Mouse (Mus musculus) megakaryocyte-erythroid progenitor cell, adult 5-6 weeks (primary cell): ENCODE data around the gene Insl6. TPM values are rescaled to one million over a fixed set of nuclear protein-coding genes. Genes with fewer than 3 reads are reported as not detected.

ENCODE experiments used
- ATAC-seq: replicated peaks from 2 replicates; pipeline ENCODE4 v1.8.0; 2016; ENCODE audit warnings: mild to moderate bottlenecking, inconsistent platforms; ENCODE audit not compliant: severe bottlenecking, poor library complexity, low FRiP score, low TSS enrichment
- total RNA-seq, 2 experiments: library from RNA; stranded (forward) in 1 of 2; stranded (reverse) in 1 of 2; fragments of 200-1000, 215-1000 nt in 1 of 2; fragments of >200 nt in 1 of 2; fragmentation: Nextera tagmentation in 1 of 2; gene quantifications; 2 replicates each; pipeline ENCODE4 v1.2.3; 2014 to 2017

Insl6 gene
- total RNA-seq, 2 experiments from 2014 or later = 1.9 TPM; not detected in 1

DNA sequence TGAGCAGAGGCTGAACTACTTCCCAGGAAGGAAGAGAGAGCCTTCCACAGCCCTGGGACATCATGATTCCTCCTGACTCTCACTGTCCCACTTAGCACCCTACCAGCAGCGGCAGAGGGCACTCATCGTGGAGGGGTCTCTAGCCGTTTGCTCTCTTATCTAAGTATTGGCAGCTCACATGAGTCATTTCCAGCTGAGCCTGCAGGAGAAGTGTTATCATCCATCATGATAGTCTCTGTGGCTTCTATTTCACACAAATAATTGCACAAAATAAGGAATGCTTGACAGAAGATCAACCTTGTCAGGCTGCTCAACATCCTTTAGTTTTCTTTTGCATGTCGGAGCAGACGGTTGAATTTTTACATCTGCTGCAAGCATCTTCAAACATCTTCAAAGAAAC is 35.1 kb upstream of the Insl6 start:
- ATAC-seq = no peak

DNA sequence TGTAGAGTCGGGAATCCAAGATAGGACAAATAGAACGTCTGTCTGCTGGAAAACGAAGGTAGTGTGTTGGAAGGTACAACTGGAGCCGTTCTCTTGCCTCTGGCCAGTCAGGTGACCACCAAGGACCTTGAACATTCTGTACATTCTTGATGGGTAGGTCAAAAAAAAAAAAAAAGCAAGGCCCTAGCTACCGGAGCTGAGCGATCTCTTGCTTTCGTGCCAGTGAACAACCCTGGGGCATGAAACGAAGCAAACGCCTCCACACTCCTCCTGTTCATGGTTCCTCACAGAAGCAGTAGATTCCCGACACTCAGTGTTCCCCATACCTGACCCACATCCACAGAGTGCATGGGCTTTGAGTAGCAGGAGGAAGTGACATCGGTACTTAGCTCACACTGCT is 31.1 kb upstream of the Insl6 start:
- ATAC-seq = no peak

DNA sequence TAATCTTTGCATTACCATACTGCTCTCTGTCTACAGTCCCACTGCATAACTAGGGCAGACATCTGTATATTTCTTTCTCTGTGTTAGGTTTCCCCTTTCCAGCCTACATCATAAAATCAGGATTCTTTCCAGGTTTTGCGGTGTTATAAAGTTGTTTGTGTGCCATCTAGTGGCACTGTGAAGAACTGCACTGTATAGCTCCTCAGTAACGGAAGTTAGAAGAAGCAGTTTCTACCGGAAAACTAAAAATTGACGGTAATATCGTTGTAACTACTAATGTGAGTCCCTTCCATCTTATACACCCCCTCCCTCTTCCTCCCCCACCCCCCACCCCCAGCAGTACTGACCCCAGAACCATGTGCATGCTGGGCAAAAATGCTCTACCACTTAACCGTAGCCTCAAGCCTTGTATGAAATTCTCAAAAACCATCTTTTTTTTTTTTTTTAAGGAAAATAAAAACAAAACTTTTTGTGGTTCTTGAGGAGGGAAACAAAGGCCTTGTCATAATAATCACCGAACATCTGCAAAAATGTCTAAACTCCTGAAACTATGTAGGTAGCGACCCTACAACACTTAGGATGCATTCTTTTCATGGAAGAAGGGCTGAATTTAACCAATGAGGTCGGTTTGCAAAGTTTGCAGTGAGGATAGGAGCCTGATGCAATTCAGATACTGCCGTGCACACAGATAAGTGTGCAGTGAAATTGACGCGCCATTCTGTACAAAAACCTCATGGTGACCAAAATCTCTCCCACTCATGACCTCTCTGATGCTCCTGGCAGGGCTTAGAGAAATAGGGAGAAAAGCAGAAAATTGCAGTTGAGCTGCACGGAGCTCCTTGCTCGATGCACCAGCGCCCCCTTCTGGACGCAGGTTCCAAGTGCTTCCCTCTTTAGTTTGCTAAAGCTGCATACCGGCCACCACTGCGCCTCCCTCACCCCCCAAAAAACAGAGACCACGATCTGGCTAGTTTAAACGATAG is 30.0 kb upstream of the Insl6 start:
- ATAC-seq = peak; percentile 88

DNA sequence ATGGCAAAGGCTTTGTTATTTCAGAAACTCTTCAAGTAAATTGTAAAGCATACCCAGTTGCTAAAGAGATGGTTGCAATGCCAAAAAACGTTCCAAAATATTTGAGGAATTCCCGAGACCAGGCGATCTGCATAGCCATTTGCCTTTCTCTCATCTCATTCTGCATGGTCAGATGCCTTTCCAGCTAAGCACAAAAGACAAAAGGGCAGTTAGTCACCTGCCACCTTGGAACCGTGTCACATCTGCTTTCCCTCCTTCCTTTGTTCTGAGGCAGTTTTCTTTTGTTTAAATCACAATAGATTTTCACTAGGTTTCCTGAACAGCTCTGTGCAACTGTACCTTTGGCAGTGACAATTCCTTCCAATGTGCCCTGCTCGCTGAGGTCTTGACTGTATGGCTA is 25.8 kb upstream of the Insl6 start:
- ATAC-seq = no peak

DNA sequence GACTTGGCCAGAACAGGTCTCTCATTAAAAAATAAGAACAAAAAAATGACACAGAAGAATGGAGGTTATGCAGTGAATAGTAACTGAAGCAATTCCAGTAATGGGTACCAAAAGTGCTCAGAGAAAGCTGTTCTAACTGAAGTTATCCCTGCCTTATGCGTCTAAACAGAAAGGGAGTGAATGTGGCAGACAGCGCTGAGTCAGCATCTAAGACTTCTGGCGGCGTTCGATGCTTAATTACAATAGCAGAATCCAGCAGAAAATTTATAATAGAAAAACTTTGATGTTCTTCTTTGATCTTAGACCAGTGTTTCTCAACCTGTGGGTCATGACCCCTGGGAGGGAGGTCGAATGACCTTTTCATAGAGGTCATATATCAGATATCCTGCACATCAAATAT is 20.5 kb upstream of the Insl6 start:
- no peak for ATAC-seq

DNA sequence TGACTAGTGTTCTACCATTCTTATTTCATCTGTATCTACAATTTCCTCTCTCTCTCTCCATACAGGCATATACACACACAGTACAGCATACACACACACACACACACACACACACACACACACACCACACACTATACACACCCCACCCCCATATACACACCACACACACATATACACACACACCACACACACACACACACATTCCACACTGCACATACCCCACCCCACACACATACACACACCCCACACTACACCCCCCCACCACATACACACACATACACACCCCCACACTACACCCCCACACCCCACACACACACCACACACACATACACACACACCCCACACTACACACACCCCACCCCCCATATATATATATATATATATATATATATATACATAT is 19.7 kb upstream of the Insl6 start:
- ATAC-seq = no peak

DNA sequence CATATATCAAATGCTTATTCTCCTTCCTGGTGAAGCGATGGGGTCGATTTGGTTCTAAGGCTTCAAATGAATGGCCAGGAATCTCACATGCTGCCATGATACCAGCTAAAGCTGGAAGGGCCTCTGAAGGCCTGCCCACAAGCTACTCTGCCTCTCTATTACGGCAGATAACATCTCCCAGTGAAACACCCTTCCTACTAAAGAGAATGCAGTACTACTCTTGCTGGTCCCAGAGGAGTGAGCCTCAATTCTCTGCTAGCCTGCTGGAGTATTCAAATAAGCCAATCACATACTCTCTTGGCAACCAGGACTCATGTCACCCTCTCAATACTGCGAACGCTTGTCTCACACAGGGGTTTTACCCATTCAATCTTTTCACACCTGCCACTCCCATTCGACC is 17.1 kb upstream of the Insl6 start:
- no peak for ATAC-seq

DNA sequence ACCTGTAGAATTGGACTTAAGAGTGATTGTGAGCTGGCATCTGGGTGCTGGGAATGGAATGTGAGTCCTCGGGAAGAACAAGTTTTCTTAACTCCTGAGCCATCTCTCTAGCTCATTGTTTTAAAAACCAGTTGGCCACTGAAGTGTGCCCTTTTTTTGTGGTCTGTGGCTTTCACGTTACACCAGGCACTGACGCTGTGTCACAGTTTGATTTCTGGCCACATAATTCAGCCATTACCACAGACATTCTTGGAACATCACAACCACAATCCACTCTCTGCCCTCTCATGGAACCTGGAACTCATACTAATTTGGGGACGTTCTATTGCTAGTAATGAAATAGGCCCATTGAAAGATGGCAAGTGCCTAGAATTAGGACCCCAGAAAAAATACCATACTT is 15.9 kb upstream of the Insl6 start:
- no peak for ATAC-seq

DNA sequence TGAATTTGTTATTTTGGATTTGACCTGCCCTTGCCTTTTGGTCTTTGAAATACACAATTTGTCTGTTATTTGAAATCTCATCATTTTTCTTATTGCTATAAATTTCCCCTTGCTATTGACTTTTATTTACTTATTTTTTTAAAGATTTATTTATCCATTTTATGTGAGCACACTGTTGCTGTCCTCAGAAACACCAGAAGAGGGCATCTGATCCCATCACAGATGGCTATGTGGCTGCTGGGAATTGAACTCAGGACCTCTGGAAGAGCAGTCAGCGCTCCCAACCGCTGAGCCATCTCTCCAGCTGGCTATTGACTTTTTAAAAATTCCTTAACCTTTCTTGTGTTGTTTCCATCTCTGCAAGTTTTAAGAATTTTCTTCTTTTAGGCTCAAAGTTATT is 11.5 kb upstream of the Insl6 start:
- ATAC-seq = no peak

DNA sequence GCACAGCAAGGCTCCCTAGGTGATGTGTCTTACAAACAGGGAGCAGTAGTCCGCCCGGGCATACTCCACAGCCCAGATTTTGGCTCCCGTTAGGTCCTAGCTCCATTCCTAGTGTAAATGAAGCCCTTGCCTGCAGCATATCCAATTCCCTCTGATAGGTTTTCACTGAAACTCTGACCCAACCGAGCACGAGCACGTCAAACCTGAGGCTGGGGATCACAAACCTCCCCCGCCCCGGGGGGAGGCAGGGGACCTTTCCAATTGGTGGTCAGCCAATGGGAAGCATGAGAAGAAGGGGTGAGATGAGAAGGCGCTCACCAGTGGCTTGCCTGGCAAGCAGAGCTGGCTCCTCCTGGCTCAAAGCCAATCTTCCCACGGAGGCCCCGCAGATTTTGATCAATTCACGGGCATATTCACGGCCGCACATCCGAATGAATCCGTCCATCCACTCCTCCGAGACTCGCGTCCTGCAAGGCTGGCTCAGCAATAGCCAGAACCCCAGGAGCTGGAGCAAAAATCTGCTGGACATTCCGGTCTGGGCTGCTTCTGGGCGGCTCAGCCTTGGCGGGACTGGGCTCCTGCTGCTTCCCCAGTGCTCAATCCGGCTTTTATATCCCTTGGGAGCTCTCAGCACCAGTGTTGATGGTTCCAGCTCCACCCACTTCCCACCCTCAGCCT is 9.1 kb upstream of the Insl6 start, which contains the start of gene Rln1:
Gene Rln1, minus strand, starts transcription at position 603 of the 678 bp plus-strand sequence.
- no peak for ATAC-seq

DNA sequence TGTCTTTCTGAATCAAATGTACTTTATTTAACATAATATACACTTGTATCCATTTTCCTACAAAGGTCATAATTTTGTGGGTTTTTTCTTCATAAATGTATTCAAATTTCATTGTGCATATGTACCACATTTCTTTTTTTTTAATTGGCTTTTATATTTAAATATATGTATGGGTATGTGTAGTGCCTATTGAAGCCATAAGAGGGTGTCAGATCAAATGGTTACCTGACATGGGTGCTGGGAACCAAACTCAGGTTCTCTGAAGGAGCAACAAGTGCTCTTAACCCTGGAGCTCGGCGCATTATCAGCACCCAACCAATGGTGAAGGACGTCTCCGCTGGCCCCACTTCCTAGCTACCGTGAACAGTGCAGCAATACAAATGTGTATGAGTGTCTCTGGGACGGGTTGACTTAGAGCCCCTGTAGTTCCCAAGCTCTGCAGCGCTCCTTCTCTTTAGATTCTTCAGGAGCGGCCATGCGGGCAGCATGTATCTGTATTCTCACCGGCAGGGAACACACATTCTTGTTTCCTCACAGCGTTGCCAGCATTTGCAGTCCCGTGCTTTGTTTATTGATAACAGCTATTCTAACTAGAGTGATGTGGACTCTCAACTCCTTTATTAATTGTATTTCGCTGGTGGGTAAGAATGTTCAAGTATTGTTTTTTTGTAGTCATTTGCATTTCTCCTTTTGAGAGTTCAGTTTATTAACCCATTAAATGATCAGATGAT is 1.8 kb upstream of the Insl6 start:
- no peak for ATAC-seq

DNA sequence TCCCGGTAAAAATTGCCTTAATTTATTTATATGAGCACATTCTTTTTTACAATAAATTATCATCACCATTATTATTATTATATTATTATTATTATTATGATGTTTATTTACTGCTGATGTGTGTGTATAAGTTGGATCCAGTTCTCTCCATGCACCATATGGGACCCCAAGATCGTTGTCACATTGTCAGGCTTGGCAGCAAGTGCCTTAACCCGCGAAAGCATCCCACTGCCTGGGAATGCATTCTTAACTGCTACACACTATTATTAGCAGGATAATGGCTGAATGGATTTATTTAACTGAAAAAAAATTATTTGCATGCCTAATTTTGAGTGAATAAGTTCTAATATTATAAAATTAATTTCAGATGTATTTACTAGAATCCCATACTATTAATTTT is 1.2 kb upstream of the Insl6 start:
- no peak for ATAC-seq

DNA sequence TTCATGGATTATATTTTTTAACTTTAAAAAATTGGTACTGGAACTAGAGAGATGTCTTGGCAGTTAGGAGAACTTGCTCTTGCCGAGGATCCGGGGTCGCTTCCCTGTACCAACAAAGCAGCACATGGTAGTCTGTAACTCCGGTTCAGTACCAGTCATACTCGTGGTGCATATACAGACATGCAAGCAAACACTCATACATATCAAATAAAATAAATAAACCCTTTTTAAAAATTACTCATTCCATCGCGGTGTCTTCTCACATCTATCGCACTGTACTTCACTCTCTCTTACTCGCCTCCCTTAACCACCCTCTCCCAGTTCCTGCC is 660 bp upstream of the Insl6 start:
- no peak for ATAC-seq

DNA sequence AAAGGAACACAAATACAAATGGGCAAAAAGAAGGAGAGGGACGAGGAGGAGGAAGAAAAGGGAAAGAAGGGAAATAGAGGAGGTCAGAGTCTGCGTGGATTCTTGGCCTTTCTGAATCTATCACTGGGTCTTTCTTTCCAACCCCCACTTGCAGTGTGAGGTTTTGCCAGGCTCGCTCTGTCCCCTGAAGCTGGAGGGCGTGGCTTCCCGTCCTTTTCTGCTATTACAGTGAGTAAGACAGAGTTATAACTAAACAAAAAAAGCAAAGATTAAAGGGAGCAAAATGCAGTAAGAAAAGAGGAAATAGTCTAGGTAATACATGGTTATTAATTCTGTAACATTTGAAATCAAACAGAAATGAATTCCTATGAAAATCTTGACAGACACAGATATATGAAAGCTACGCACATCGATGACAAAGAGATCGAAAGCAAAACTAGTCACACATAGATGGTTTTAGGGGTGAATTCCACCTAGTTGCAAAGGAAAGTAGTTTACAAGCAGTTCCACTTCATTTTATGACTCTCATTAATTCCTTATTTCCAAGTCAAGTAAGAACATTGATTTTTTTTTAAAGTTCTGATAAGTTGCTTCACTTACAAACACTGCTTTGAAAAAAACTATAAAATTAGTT is 1.6 kb downstream of the Insl6 start:
- peak; percentile 62; the same call in 1 of the 2 replicates for ATAC-seq

DNA sequence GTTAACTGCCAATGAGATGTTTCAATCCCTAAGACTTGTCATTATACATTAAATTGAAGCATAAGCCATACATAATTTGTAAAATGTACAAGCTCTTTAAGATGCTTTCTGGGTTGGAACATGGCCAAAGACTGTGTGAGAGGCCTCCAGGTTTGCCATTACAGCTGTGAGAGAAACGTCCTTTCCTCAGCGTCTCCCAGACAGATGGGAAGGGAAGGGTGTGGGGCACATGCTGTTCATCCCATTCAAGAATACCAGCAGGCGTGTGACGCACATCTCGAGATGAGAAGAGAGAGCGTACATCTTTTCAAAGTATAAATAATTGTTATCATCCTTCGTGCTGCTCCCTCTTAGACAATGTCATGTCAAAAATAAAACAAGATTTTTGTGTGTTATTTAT is 12.5 kb downstream of the Insl6 start:
- no peak for ATAC-seq

DNA sequence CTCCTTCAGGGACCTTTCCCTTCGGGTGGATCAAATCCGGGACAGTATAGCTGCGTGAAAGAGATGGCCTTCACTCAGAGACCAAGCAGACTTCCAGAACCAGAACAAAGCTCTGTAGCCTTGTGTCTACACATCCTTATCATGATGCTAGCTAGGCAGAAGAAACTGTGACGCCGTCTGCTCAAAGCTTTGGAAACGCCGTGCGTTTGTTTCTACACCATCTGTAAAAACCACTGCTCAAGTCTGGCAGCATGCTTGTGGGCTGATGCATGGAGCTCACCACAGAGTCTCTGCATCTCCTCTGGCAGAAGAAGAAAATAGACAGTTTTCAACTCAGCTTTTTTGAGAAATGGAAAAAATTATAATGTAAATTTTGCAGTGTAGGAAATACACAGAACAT is 13.4 kb downstream of the Insl6 start:
- no peak for ATAC-seq

DNA sequence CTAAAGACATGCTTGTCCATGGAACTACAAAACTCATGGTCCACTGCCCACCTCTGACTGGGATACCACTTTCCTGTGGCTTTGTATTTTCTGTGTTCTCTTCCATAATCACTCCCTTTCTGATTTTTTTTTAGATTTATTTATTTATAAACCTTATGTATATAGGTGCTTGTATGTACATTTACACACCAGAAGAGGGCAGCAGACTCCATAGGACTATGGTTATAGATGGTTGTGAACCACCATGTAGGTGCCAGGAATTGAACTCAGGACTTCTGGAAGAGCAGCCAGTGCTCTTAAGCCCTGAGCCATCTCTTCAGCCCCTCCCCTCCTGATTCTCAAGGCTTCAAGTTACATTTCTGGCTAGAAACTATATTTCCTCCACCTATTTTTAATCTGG is 16.3 kb downstream of the Insl6 start:
- ATAC-seq = no peak

DNA sequence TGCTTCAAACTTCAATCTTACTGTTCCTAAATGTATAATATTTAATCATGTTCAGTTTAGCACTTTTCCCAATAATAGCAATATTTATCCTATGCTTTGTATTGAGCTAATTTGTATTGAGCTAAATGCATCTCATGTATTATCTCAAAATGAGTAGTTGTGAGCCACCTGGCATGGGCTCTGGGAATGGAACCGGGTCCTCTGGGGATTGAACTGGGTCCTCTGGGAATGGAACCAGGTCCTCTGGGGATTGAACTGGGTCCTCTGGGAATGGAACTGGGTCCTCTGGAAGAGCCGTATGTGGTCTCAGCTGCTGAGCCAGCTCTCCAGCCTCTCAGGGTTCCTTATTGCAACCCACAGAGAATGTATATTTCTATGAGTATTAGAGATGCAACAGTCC is 23.0 kb downstream of the Insl6 start:
- no peak for ATAC-seq

DNA sequence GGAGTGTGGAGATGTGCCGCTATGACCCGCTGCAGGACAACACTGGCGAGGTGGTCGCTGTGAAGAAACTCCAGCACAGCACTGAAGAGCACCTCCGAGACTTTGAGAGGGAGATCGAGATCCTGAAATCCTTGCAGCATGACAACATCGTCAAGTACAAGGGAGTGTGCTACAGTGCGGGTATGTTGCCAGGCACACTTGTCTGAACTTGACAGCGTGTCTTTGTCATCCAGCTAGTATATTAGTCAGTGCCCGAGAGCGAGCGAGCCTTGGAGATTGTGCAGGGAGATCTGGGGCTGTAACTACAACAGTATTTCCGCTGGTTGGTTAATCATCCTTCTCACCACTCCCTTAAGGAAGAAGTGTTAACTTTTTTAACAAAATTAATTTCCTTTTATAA is 24.2 kb downstream of the Insl6 start:
- ATAC-seq = no peak

DNA sequence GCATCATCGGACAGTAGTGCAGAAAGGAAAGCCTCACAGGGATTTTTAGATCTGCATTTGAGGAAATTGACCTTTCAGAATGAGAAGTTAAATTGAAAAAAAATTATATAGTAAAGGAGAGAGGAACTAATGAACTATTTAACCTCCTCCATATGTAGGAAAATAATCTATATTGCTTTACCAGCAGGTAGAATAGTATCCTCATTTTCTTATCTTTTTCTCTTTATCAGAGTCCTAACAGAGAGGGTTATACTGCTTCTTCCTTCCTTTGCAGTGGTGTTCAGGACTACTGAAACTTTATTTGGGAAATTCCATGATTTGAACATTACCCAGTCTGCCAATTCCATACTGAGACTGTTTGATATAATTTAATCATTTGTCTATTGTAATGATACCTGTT is 27.8 kb downstream of the Insl6 start:
- ATAC-seq = no peak
